Mouse (Mus musculus): Measurements from ENCODE around the gene Apobec3.

The Apobec3 gene

DNA sequence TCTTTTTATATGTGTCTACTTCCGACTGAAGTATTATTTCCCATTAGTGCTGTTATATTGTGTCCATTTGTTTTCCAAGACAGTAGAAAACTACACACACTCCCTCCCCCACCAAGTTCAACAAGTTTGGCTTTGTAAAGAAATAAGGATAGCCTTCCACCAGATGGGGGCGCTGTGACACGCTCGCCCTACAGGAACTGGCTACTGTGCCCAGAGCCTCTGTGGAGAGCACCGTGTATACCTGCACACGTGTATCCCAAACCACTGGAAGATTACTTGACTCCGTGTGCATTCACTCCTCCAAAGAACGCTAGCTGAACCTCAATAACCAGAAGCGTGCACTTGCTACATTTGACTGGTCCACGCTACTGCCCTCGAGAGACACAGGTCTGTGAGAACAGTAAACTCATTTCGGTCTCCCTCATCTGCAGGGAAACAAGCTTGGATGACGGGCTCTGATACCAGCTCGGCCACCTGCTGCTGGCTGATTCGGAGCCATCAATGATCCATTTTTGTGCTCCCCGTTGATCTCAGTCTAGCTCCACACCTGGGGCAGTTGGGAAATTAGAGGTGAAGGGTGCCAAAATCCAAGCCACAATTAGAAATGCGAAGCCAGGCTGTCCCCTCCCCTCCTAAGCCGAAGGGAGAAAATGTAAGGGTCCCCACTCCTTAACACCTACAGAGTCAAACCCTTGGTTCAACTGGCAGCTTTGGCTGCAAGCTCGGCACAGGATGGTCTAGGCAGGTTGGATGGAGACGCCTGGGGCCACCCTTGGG, at the start of gene Apobec3:
Gene Apobec3, plus strand, starts transcription at position 224 of the 777 bp plus-strand sequence.
- DNase-seq (ENCODE audit: low read depth, low spot score) = peak; percentile 68

DNA sequence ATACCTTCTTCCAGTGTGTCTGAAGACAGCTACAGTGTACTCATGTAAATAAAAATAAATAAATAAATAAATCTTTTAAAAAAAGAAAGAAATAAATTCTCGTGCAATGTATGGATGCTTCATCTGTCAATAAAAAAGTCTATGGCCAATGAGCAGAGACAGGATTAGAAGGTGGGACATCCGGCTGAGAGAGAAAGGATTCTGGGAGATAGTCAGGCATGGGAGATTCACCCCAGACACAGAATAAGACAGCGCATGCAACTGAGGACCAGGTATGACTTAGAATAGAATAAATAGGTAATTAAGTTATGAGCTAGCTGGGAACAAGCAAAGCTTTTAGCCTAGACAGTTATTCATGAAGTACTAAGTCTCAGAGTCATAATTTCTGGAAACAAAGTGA, 48.5 kb upstream of the Apobec3 start:
- no peak for DNase-seq (ENCODE audit: low read depth, low spot score)

- no peak for DNase-seq (ENCODE audit: low read depth, low spot score)
Measured at GRCm38 (mm10) chr15:79845986-79846385, 45.5 kb upstream of the Apobec3 start.

- DNase-seq (ENCODE audit: low read depth, low spot score) = no peak
Measured at GRCm38 (mm10) chr15:79847100-79847499, 44.4 kb upstream of the Apobec3 start.

DNA sequence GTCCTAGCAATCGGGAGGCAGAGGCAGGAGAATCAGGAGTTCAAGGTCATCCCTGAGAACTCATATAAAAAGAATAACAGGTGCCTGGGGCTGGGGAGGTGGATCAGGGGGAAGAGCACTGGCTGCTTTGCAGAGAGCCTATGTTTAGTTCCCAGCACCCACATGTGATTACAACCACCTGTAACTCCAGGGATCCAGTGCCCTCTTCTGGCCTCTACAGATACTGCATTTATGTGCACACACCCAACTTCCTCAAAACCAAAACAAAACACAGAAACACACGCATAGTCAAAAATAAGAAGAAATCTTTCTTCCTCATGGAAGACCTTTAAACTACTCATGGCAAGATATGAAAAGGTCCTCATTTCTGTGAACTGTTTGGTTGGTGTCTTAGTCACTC, 41.3 kb upstream of the Apobec3 start:
- DNase-seq (ENCODE audit: low read depth, low spot score) = no peak

DNA sequence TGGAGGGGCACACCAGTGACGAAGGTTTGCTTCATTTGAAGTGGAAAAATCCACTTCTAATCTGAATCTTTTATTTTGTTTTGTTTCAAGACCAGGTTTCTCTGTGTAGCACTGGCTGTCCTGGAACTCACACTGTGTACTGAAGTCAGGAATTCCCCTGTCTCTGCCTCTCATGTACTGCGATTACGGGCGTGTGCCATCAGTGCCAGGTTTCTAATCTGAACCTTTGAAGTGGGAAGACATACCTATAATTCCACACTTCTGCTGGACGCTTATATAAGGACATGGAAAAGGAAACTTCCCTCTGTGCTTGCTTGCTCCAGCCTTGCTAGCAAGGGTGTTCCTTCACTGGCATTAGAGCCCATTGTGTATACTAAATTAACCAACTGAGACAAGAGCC, 32.5 kb upstream of the Apobec3 start:
- DNase-seq (ENCODE audit: low read depth, low spot score) = no peak

GRCm38 (mm10) chr15:79859821-79860220, 31.6 kb upstream of the Apobec3 start:
- no peak for DNase-seq (ENCODE audit: low read depth, low spot score)

DNA sequence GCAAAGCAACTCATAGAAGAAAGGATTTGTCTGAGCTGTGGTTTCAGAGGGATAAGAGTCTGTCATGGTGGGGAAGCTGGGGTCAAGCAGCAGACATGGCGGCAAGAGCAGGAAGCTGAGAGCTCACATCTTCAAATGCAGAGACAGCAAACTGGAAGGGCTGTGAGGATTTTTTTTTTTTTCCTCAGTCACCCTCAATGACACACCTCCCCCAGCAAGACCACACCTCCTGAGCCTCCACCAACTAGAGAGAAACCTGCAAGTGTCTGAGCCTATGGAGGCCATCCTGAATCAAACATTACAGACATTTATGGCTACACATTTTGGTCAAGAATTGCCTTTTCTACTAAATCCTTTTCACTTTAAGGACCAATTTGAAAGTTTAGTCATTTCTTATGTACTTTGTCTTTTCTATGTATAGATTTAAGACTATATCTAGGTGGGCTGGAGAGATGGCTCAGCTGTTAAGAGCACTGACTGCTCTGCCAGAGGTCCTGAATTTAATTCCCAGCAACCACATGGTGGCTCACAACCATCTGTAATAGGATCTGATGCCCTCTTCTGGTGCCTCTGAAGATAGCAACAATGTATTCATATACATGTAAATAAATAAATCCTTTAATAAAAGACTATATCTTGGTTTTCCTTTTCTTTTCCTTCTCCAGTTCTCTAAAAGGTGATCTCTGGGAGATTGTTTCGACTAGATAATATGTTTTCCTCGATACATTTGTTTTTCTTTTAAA, 24.0 kb upstream of the Apobec3 start:
- no peak for DNase-seq (ENCODE audit: low read depth, low spot score)

DNA sequence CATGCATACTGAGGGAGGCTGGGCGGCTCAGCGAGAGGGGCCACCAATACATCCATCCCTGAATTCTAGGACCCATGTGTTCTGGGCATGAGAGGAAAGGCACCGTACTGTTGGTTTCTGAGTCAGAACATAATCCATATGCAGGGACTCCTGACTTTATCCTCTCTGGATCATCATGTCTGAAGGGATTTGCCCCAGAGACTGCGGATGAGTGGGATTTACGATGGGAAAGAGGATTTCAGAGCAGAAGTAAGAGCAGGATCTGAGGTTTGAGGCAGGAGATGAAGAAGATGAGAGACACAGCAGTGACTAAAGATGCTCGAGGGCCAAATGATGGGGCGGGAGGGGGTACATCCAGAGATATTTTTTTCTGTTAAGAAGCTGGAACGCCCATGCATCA, 17.9 kb upstream of the Apobec3 start:
- DNase-seq (ENCODE audit: low read depth, low spot score) = no peak

- no peak for DNase-seq (ENCODE audit: low read depth, low spot score)
Measured at GRCm38 (mm10) chr15:79873995-79874394, 17.5 kb upstream of the Apobec3 start.

DNA sequence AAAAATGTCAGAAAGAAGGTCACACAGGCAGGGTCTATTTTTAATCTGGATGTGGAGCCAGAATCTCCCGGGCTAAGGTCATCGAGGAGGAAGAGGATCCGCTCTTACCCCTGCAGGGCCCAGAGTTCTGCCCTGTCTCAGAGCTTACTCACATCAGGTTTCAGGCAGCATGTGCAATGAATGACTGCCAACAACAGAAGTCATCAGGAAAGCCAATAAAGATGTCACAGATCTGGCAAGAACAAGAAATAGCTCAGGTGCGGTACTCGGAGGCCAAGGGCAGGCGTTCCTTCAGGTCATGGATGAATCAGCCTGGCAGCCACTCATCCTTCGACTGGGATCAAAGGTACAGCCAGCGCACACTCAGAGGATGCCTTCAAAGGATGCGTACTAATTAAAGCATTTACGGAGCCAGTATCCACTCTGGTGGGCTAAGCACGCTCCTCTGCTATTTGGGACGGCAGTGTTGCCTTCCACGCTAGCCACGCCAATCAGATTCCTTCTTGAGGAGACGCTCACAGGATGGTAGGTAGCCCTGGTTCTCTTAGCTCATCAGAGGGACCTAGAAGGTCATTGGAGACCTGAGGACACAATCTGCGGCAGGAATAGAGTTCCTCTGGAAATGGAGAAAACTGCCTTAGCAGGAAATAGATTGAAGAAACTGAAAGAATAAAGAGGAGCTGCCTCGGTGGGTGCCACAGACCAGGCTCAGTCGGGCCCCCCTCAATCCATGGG, 16.0 kb upstream of the Apobec3 start:
- no peak for DNase-seq (ENCODE audit: low read depth, low spot score)

DNA sequence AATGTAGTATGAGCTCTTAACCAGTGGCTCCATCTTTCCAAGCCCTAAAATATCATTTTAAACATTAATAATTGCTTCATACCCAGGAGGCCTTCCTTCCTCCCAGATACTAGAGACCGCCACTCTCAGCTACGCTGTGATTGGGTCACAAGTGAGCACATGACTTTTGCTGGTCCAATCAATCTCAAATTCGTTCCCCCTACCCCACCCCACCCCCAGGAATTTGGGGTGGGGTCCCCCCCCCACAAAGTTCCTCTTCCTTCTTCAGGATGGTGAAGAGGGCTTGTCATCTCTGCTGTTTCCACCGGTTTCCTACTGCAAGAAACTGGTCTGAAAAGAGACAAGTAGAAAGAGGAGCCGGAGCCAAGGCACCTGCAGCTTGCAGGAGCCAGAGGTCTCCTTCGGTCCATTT, 12.7 kb upstream of the Apobec3 start:
- DNase-seq (ENCODE audit: low read depth, low spot score) = no peak

GRCm38 (mm10) chr15:79879319-79879718, 12.1 kb upstream of the Apobec3 start:
- DNase-seq (ENCODE audit: low read depth, low spot score) = no peak

DNA sequence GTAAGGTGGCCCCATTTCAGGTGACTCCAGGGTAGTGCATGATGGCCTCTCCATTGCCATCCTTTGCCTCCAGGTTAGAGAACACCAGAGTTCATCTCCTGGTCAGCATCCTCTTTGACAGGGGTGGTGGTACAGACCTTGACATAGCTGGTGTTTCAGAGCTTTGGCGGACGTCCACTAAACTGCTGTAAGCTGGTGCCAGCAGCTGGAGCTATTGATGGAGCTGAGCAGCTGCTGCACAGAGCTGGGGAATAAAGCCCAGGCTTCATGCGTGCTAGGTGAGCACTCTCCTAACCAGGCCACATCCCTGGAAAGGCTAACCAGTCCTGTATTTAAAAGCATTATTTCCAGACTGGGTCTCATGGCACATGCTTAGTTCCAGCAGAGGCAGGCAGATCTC, 11.0 kb upstream of the Apobec3 start:
- no peak for DNase-seq (ENCODE audit: low read depth, low spot score)

- no peak for DNase-seq (ENCODE audit: low read depth, low spot score)
Measured at GRCm38 (mm10) chr15:79882623-79883267, 8.7 kb upstream of the Apobec3 start.

DNA sequence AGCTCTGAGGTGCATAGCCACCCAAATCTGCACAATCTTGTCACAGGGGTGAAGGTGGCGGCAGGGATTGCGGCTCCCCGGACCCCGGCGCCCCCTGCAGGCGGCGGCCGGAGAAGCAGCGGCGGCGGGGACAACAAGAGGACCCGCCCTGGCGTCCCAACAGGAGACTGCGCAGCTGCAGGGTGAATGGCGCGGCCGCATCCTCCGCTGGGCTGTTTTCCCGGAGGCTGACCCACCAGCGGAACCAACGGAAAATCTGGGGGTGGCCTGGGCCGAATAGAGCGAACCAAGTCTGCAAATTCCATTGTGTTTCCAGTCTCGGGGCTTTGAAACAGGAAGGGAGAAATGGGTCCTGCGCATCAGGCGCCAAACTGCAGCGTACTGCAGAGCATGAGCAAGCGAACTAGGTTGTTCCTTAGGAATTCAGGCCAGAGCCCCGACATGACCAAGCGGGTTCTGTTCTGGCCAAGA, 8.1 kb upstream of the Apobec3 start:
- peak; percentile 35 for DNase-seq (ENCODE audit: low read depth, low spot score)

- DNase-seq (ENCODE audit: low read depth, low spot score) = no peak
Measured at GRCm38 (mm10) chr15:79884820-79885219, 6.6 kb upstream of the Apobec3 start.

GRCm38 (mm10) chr15:79892213-79892541, 718 bp downstream of the Apobec3 start:
- no peak for DNase-seq (ENCODE audit: low read depth, low spot score)

GRCm38 (mm10) chr15:79892995-79893823, 1.8 kb downstream of the Apobec3 start:
- DNase-seq (ENCODE audit: low read depth, low spot score) = no peak

DNA sequence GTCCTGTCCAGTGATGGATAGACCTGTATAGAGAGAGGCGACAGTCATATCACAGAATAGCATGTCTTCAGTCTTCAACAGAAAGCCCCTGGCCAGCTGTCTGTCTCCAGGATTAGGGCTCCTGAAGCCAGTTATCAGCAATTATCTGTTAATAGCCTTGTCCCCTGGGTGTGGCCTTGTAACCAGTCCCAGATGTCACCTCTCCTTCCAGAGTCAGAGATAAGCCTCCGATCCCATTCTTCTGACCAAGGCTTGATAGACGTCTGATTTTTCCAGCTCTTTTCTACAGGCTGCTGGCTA, 2.3 kb downstream of the Apobec3 start:
- DNase-seq (ENCODE audit: low read depth, low spot score) = no peak

DNA sequence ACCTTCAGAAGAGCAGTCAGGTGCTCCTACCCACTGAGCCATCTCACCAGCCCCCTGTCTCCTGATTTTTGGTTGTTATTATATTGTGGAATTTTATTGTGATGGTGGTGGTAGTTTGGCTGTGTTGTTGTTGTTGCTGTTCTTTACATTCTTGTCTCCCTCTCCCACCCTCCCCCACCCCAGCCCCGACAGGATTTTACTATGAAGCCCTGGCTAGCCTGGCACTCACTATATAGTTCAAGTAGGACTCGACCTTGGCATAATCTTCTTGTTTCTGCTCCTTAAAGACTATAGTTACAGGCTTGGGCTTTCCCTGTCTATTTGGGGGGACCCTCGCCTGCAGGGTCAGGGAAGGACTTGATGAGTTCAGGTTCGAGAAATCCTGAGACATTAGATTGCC, 2.9 kb downstream of the Apobec3 start:
- no peak for DNase-seq (ENCODE audit: low read depth, low spot score)

Data from c-Kit-negative CD71-positive TER-119-positive erythroid progenitor cells, embryonic 14.5 days (primary cell).